Mouse (Mus musculus) stomach, embryonic 16.5 days (tissue): ENCODE measurements at regions not wholly inside any gene's neighbourhood (a gene's known extent, or its start where the extent isn't known, plus 50 kb on each side); places are given as distances from the start of the nearest gene placed in this dataset.
A peak's percentile ranks its signal among the peaks of the same experiment; 100 is the strongest.

Experiments used
- ATAC-seq: fragments of 200-750 bp; cut with Nextera tagmentation; 2 replicates; pipeline ENCODE4 v1.8.0; 2017; ENCODE audit warnings: moderate number of reproducible peaks, moderate TSS enrichment; ENCODE audit not compliant: insufficient read depth, low FRiP score
- H3K27ac ChIP-seq: fragments of 300-500 bp; sonication (generic); 2 replicates; pipeline ENCODE4 v1.5.1; 2014; ENCODE audit warnings: low read length
- H3K27me3 ChIP-seq: fragments of 300-500 bp; sonication (generic); 2 replicates; pipeline ENCODE4 v1.6.1; 2014; ENCODE audit warnings: low read length, control low read depth, mixed read lengths; ENCODE audit not compliant: control insufficient read depth, insufficient read depth
- H3K36me3 ChIP-seq: fragments of 300-500 bp; sonication (generic); 2 replicates; pipeline ENCODE4 v1.6.1; 2014; ENCODE audit warnings: low read length; ENCODE audit not compliant: control insufficient read depth, insufficient read depth
- H3K4me1 ChIP-seq: fragments of 300-500 bp; sonication (generic); 2 replicates; pipeline ENCODE4 v1.6.1; 2014; ENCODE audit warnings: low read length, control low read depth, mixed read lengths; ENCODE audit not compliant: control insufficient read depth, insufficient read depth
- H3K4me2 ChIP-seq: fragments of 300-500 bp; sonication (generic); 2 replicates; pipeline ENCODE4 v1.6.1; 2014; ENCODE audit warnings: low read depth, low read length, mixed read lengths
- H3K4me3 ChIP-seq: fragments of 300-500 bp; sonication (generic); replicated peaks from 2 replicates; pipeline ENCODE4 v1.5.1; 2014; ENCODE audit warnings: mild to moderate bottlenecking, low read length
- H3K9ac ChIP-seq: fragments of 300-500 bp; sonication (generic); 2 replicates; pipeline ENCODE4 v1.6.1; 2014; ENCODE audit warnings: low read length
- H3K9me3 ChIP-seq: fragments of 300-500 bp; sonication (generic); replicated peaks from 2 replicates; pipeline ENCODE4 v1.6.1; 2016; ENCODE audit warnings: low read length, control low read depth; ENCODE audit not compliant: control insufficient read depth
- WGBS: fragments of 180-500 bp; shearing (Covaris S2); extraction: QIAGEN DNeasy Blood & Tissue Kit; methylation state at CpG from one replicate; pipeline ENCODE4 v1.1.7; 2014; 5-methylcytosine and 5-hydroxymethylcytosine counted together

GRCm38 (mm10) chr2:128523425-128524108, 67.4 kb upstream of the Spdye4c start:
- Histone ChIP-seq H3K36me3 (no peaks in the 10 kb centered on the region), H3K4me3 (no peak overlapping the region), H3K9ac (no peak overlapping the region), H3K4me2 (no peak overlapping the region), H3K27me3 (no peaks in the 10 kb centered on the region), H3K4me1 (no peaks in the 10 kb centered on the region; the same call in 1 of the 2 replicates), H3K9me3 (no peaks in the 10 kb centered on the region), H3K27ac (0 out of 2 replicates have a peak overlapping the region, but pooled peaks have one; percentile 12)
- peak; percentile 38; the same call in 1 of the 2 replicates for ATAC-seq
- 59% methylated on average over 4 of the region's 4 CpGs for WGBS

- 72% methylated on average over 2 of the region's 2 CpGs for WGBS
- H3K9me3 ChIP-seq, result no peaks in the 10 kb centered on the region
- H3K27me3 ChIP-seq, result no peaks in the 10 kb centered on the region
- H3K9ac ChIP-seq, result no peak overlapping the region
- H3K4me3 ChIP-seq, result no peak overlapping the region
- no peak for ATAC-seq
- no peaks in the 10 kb centered on the region for H3K36me3 ChIP-seq
- no peak overlapping the region for H3K4me2 ChIP-seq
- H3K27ac ChIP-seq, result no peak overlapping the region
- no peaks in the 10 kb centered on the region; the same call in 1 of the 2 replicates for H3K4me1 ChIP-seq
Measured at GRCm38 (mm10) chr2:128526100-128526499, 64.9 kb upstream of the Spdye4c start.

DNA sequence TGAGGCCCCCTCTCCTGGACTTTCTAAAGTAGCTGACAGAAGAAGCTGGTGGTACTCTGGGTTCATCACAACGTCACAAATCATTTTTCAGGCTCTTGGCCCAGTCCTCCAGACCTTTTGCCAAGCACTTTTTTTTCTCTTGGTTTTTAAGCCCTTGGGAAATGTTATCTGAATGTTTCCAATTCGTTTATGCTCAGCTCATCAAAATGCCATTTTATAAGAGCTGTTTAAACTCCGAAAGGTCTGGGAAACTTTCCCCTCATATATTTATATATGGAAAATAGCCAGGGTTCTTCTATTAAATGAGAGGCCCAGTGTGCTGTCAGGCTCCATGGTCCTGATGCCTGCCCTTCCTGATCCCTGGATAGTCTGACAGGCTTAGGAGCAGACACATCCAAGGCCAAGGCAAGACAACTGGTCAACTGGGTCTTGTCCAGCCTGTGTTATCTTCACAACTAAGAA, 64.1 kb upstream of the Spdye4c start:
- H3K27ac ChIP-seq, result peak overlapping the region; percentile 40
- no peaks in the 10 kb centered on the region for H3K9me3 ChIP-seq
- H3K4me1 ChIP-seq, result no peaks in the 10 kb centered on the region; the same call in 1 of the 2 replicates
- H3K36me3 ChIP-seq, result no peaks in the 10 kb centered on the region
- WGBS, result 32% methylated on average over 3 of the region's 3 CpGs
- ATAC-seq, result peak; percentile 60; the same call in 1 of the 2 replicates
- no peak overlapping the region for H3K9ac ChIP-seq
- H3K27me3 ChIP-seq, result no peaks in the 10 kb centered on the region
- H3K4me2 ChIP-seq, result no peak overlapping the region
- no peak overlapping the region for H3K4me3 ChIP-seq

GRCm38 (mm10) chr2:128536294-128536693, 54.7 kb upstream of the Spdye4c start:
- Histone ChIP-seq H3K36me3 (no peaks in the 10 kb centered on the region), H3K27me3 (no peaks in the 10 kb centered on the region), H3K27ac (no peak overlapping the region), H3K4me2 (no peak overlapping the region), H3K9ac (no peak overlapping the region), H3K4me1 (no peaks in the 10 kb centered on the region), H3K4me3 (no peak overlapping the region), H3K9me3 (no peaks in the 10 kb centered on the region)
- 86% methylated on average over 3 of the region's 3 CpGs for WGBS
- no peak for ATAC-seq

GRCm38 (mm10) chr2:128537425-128537824, 53.6 kb upstream of the Spdye4c start:
- no peaks in the 10 kb centered on the region for H3K9me3 ChIP-seq
- no peaks in the 10 kb centered on the region for H3K36me3 ChIP-seq
- no peak overlapping the region for H3K9ac ChIP-seq
- 72% methylated on average over 6 of the region's 6 CpGs for WGBS
- no peak for ATAC-seq
- H3K27ac ChIP-seq, result no peak overlapping the region
- no peaks in the 10 kb centered on the region for H3K27me3 ChIP-seq
- H3K4me1 ChIP-seq, result no peaks in the 10 kb centered on the region
- H3K4me3 ChIP-seq, result no peak overlapping the region
- no peak overlapping the region for H3K4me2 ChIP-seq

- Histone ChIP-seq H3K4me3 (no peak overlapping the region), H3K36me3 (no peaks in the 10 kb centered on the region), H3K9ac (no peak overlapping the region), H3K4me2 (no peak overlapping the region), H3K27me3 (no peaks in the 10 kb centered on the region), H3K9me3 (no peaks in the 10 kb centered on the region), H3K4me1 (no peaks in the 10 kb centered on the region), H3K27ac (no peak overlapping the region)
- 87% methylated on average over 8 of the region's 8 CpGs for WGBS
- no peak for ATAC-seq
Measured at GRCm38 (mm10) chr2:128538736-128539135, 52.3 kb upstream of the Spdye4c start.
